Mouse (Mus musculus): ENCODE results near the gene Cxcl2. TPM values are rescaled to one million over a fixed set of nuclear protein-coding genes. Genes with fewer than 3 reads are reported as not detected.

The Cxcl2 gene
- polyA plus RNA-seq, 1 experiment from 2014 or later, result not detected

GRCm38 (mm10) chr5:90900688-90901087, 3.0 kb upstream of the Cxcl2 start:
- H3K9ac ChIP-seq (ENCODE audit: low read depth, low read length), result no peak overlapping the region
- peaks cover 16% of the 10 kb centered on the region for H3K4me1 ChIP-seq (ENCODE audit: control insufficient read depth, insufficient read depth, low read length)
- 74% methylated on average over 7 of the region's 7 CpGs for WGBS
- H3K4me2 ChIP-seq (ENCODE audit: low read depth, low read length), result no peak overlapping the region
- no peak overlapping the region for H3K4me3 ChIP-seq (ENCODE audit: low read depth, low read length)
- H3K27ac ChIP-seq (replicated peaks; ENCODE audit: low read depth, low read length), result no peak overlapping the region
- ATAC-seq (ENCODE audit: low read depth) (no peak), DNase-seq (ENCODE audit: low spot score) (no peak)
- peaks cover 18% of the 10 kb centered on the region for H3K27me3 ChIP-seq (replicated peaks; ENCODE audit: control insufficient read depth, insufficient read depth, low read length)
- H3K36me3 ChIP-seq (ENCODE audit: control insufficient read depth, insufficient read depth, low read length), result no peaks in the 10 kb centered on the region
- no peaks in the 10 kb centered on the region for H3K9me3 ChIP-seq (ENCODE audit: control insufficient read depth, low read length)

- Histone ChIP-seq H3K4me1 (ENCODE audit: control insufficient read depth, insufficient read depth, low read length) (peaks cover 16% of the 10 kb centered on the region), H3K36me3 (ENCODE audit: control insufficient read depth, insufficient read depth, low read length) (no peaks in the 10 kb centered on the region), H3K27ac (replicated peaks; ENCODE audit: low read depth, low read length) (no peak overlapping the region), H3K27me3 (replicated peaks; ENCODE audit: control insufficient read depth, insufficient read depth, low read length) (peaks cover 23% of the 10 kb centered on the region), H3K9ac (ENCODE audit: low read depth, low read length) (peak overlapping the region; percentile 3; the same call in 1 of the 2 replicates), H3K4me3 (ENCODE audit: low read depth, low read length) (peak overlapping the region; percentile 32), H3K4me2 (ENCODE audit: low read depth, low read length) (peak overlapping the region; percentile 68), H3K9me3 (ENCODE audit: control insufficient read depth, low read length) (no peaks in the 10 kb centered on the region)
- ATAC-seq (ENCODE audit: low read depth) (0 out of 2 replicates have a peak, but pooled peaks have one; percentile 44), DNase-seq (ENCODE audit: low spot score) (no peak)
- WGBS, result 8% methylated on average over 10 of the region's 10 CpGs
Measured at GRCm38 (mm10) chr5:90902380-90903260, 1.1 kb upstream of the Cxcl2 start.

DNA sequence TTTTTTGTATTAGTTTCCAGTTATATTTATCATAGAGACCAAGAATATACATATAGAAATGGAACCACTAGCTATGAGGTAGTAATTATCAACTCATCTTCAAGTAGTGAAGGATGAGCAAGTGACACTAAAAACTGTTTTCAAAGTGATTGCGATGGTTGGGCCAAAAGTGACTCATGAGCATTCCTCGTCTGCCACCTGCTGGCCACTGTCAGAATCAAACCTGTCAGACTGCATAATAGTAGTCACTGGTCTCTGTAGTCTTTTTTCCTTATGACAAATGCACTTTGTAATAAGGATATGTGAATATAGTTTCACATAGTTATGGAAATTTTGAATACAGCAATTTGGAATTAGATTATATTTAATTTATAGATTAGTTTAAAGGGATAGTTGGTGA, 5.3 kb downstream of the Cxcl2 start:
- H3K4me1 ChIP-seq (ENCODE audit: control insufficient read depth, insufficient read depth, low read length), result no peaks in the 10 kb centered on the region
- DNase-seq (ENCODE audit: low spot score), result peak; percentile 79
- no peak overlapping the region for H3K27ac ChIP-seq (replicated peaks; ENCODE audit: low read depth, low read length)
- 1% methylated on average over 2 of the region's 2 CpGs for WGBS
- H3K36me3 ChIP-seq (ENCODE audit: control insufficient read depth, insufficient read depth, low read length), result no peaks in the 10 kb centered on the region
- H3K4me2 ChIP-seq (ENCODE audit: low read depth, low read length), result no peak overlapping the region
- H3K27me3 ChIP-seq (replicated peaks; ENCODE audit: control insufficient read depth, insufficient read depth, low read length), result peaks cover 15% of the 10 kb centered on the region; the same call in 1 of the 2 replicates
- H3K4me3 ChIP-seq (ENCODE audit: low read depth, low read length), result no peak overlapping the region
- no peaks in the 10 kb centered on the region for H3K9me3 ChIP-seq (ENCODE audit: control insufficient read depth, low read length)
- no peak overlapping the region for H3K9ac ChIP-seq (ENCODE audit: low read depth, low read length)
- ATAC-seq (ENCODE audit: low read depth), result 0 out of 2 replicates have a peak, but pooled peaks have one; percentile 67

DNA sequence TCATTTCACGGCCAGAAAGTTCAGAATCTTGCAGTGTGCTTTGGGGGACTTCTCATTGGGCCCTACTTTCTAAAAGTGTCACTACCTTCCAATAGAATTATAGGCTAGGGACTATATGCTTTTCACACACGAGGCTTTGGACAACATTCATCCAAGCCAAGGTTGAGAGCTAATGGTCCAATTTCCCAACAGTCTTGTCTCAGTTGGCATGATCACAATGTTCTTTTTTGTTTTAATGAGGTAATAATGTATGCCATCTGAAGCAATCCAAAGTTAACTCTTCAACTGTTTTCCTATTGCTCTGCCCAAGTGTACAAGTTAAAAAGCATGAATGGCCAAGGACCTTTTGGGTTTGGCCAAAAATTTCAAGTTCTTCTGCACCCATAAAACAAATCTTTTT, 15.8 kb downstream of the Cxcl2 start:
- Histone ChIP-seq H3K9me3 (ENCODE audit: control insufficient read depth, low read length) (no peaks in the 10 kb centered on the region), H3K4me1 (ENCODE audit: control insufficient read depth, insufficient read depth, low read length) (no peaks in the 10 kb centered on the region), H3K36me3 (ENCODE audit: control insufficient read depth, insufficient read depth, low read length) (no peaks in the 10 kb centered on the region), H3K27ac (replicated peaks; ENCODE audit: low read depth, low read length) (no peak overlapping the region), H3K27me3 (replicated peaks; ENCODE audit: control insufficient read depth, insufficient read depth, low read length) (no peaks in the 10 kb centered on the region), H3K4me3 (ENCODE audit: low read depth, low read length) (no peak overlapping the region), H3K4me2 (ENCODE audit: low read depth, low read length) (no peak overlapping the region), H3K9ac (ENCODE audit: low read depth, low read length) (no peak overlapping the region)
- no peak for DNase-seq (ENCODE audit: low spot score)
- 81% methylated on average over 2 of the region's 2 CpGs for WGBS
- no peak for ATAC-seq (ENCODE audit: low read depth)

DNA sequence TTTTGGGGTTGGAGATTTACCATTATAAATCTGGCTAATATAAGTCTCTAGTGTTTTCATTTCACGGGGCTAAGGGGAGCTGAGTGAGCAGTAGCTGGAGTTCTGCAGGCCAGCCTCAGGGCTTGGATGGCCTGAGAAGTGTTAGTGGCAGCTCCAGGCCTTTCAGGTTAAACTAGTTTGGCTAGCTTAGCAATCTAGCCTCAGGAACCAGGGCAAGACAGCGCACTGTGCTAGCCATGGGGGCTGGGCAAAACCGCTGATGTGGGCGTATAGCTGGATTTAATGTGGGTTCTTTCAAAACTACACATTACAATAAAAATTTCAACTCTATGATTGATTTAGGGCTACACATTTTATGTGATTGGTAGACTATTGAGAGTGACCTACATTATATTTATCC, 19.3 kb downstream of the Cxcl2 start:
- Histone ChIP-seq H3K4me3 (ENCODE audit: low read depth, low read length) (no peak overlapping the region), H3K9ac (ENCODE audit: low read depth, low read length) (no peak overlapping the region), H3K9me3 (ENCODE audit: control insufficient read depth, low read length) (no peaks in the 10 kb centered on the region), H3K4me2 (ENCODE audit: low read depth, low read length) (no peak overlapping the region), H3K4me1 (ENCODE audit: control insufficient read depth, insufficient read depth, low read length) (no peaks in the 10 kb centered on the region), H3K27me3 (replicated peaks; ENCODE audit: control insufficient read depth, insufficient read depth, low read length) (no peaks in the 10 kb centered on the region), H3K27ac (replicated peaks; ENCODE audit: low read depth, low read length) (no peak overlapping the region), H3K36me3 (ENCODE audit: control insufficient read depth, insufficient read depth, low read length) (no peaks in the 10 kb centered on the region)
- DNase-seq (ENCODE audit: low spot score), result no peak
- ATAC-seq (ENCODE audit: low read depth), result no peak
- WGBS, result 80% methylated on average over 4 of the region's 4 CpGs

DNA sequence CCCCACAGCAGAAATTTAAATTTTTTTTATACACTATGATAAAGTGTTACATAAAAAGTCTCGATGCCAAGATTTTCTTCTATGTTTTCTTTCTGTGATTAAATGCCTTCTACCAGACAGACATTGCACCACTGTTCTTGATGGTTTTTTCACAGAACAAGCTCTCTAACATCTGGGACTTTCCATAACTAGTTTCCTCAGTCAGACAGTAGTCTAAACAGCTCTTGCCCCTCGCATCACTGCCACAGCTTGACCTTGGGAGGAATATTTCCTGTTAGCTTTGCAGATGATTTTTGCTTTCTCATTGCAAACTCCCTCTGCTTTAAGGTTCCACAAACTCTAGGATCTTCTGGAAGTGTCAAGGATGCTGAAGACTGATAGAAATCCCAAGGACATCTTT, 26.9 kb downstream of the Cxcl2 start:
- peak; percentile 7 for DNase-seq (ENCODE audit: low spot score)
- peaks cover 20% of the 10 kb centered on the region for H3K36me3 ChIP-seq (ENCODE audit: control insufficient read depth, insufficient read depth, low read length)
- H3K4me1 ChIP-seq (ENCODE audit: control insufficient read depth, insufficient read depth, low read length), result peaks cover 7% of the 10 kb centered on the region; the same call in 1 of the 2 replicates
- WGBS, result 40% methylated on average over 2 of the region's 2 CpGs
- H3K27ac ChIP-seq (replicated peaks; ENCODE audit: low read depth, low read length), result peak overlapping the region; percentile 99
- H3K4me3 ChIP-seq (ENCODE audit: low read depth, low read length), result peak overlapping the region; percentile 81
- H3K4me2 ChIP-seq (ENCODE audit: low read depth, low read length), result peak overlapping the region; percentile 66
- no peaks in the 10 kb centered on the region for H3K27me3 ChIP-seq (replicated peaks; ENCODE audit: control insufficient read depth, insufficient read depth, low read length)
- ATAC-seq (ENCODE audit: low read depth), result no peak
- no peaks in the 10 kb centered on the region for H3K9me3 ChIP-seq (ENCODE audit: control insufficient read depth, low read length)
- H3K9ac ChIP-seq (ENCODE audit: low read depth, low read length), result peak overlapping the region; percentile 98

DNA sequence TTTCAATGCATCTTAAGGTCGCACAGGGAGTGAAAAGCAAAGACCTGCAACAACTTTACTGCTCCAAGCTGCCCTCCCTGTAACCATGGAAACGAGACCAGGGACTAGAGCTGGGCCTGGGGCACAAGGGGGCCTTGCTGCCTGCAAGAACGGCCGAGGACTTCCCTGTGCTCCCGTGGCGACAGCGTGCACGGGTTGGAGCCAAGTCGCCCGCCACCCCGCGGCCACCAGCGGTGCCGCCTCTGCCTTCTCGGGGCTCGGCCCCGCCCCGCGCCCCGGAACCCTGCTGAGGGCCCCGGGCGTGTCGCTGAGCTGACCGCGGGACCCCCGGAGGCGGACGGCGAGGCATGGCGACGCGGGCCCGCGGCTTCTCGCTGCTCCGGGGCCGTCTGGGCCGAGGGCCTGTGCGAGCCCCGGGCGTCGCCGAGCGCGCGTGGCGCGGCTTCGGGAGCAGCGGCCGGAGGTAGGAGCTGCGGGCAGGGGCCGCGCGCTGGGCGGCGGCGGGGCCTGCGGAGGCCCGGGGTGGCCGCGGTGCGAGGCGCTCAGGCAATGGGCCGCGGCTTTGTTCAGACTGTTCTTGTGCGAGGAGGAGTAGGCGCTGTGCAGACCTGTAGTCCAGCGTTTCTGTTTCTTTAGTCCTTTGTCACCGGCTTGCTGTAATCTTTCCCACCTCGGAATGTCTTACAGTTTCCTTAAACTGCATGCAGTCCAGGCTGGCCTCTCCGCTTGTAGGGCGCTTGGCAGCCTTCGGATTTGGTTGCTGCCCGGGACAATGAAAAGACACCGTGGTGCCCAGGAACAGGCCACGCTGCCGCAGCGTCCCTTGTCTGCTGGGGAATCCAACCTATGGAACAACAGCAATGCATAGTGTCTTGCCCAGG, 27.5 kb downstream of the Cxcl2 start, which contains the start of gene Mthfd2l:
Gene Mthfd2l, plus strand, starts transcription at position 147 of the 881 bp plus-strand sequence.
- WGBS, result under 1% methylated on average over 30 of the region's 79 CpGs
- Histone ChIP-seq H3K4me3 (ENCODE audit: low read depth, low read length) (peak within 1 kb of the TSS; percentile 81), H3K9ac (ENCODE audit: low read depth, low read length) (peak within 1 kb of the TSS; percentile 98), H3K27me3 (replicated peaks; ENCODE audit: control insufficient read depth, insufficient read depth, low read length) (no peaks in the 10 kb centered on the region), H3K27ac (replicated peaks; ENCODE audit: low read depth, low read length) (peak within 1 kb of the TSS; percentile 99), H3K4me1 (ENCODE audit: control insufficient read depth, insufficient read depth, low read length) (peaks cover 7% of the 10 kb centered on the region; the same call in 1 of the 2 replicates), H3K9me3 (ENCODE audit: control insufficient read depth, low read length) (no peaks in the 10 kb centered on the region), H3K4me2 (ENCODE audit: low read depth, low read length) (peak within 1 kb of the TSS; percentile 66), H3K36me3 (ENCODE audit: control insufficient read depth, insufficient read depth, low read length) (peaks cover 23% of the 10 kb centered on the region)
- ATAC-seq (ENCODE audit: low read depth), result peak; percentile 98
- DNase-seq (ENCODE audit: low spot score), result peak; percentile 94

DNA sequence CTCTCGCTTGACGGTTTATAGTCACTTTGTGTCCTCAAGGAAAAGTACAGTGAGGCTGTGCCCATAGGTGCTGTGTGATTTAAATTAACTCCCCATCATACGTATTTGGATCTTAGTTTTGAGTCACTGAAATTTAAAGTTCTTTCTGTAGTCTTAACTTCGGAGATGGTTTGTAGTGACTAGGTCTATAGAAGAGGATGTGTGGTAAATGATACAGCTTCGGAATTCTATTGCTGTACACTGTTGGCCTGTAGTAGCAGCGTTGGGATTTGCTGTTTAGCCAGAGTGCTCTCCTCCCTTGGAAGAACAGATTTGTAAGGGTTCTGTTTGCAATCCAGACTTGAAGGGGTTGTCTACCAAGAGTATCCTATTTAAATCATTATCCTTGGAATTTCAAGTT, 28.2 kb downstream of the Cxcl2 start:
- H3K27ac ChIP-seq (replicated peaks; ENCODE audit: low read depth, low read length), result peak overlapping the region; percentile 99
- H3K4me2 ChIP-seq (ENCODE audit: low read depth, low read length), result peak overlapping the region; percentile 66
- ATAC-seq (ENCODE audit: low read depth), result 0 out of 2 replicates have a peak, but pooled peaks have one; percentile 23
- H3K9me3 ChIP-seq (ENCODE audit: control insufficient read depth, low read length), result no peaks in the 10 kb centered on the region
- peaks cover 7% of the 10 kb centered on the region; the same call in 1 of the 2 replicates for H3K4me1 ChIP-seq (ENCODE audit: control insufficient read depth, insufficient read depth, low read length)
- WGBS, result 3% methylated on average over 6 of the region's 6 CpGs
- DNase-seq (ENCODE audit: low spot score), result peak; percentile 53
- peak overlapping the region; percentile 98 for H3K9ac ChIP-seq (ENCODE audit: low read depth, low read length)
- peak overlapping the region; percentile 81 for H3K4me3 ChIP-seq (ENCODE audit: low read depth, low read length)
- no peaks in the 10 kb centered on the region for H3K27me3 ChIP-seq (replicated peaks; ENCODE audit: control insufficient read depth, insufficient read depth, low read length)
- H3K36me3 ChIP-seq (ENCODE audit: control insufficient read depth, insufficient read depth, low read length), result peaks cover 23% of the 10 kb centered on the region
